Mouse (Mus musculus): ENCODE measurements around the gene Wbp2.

DNA sequence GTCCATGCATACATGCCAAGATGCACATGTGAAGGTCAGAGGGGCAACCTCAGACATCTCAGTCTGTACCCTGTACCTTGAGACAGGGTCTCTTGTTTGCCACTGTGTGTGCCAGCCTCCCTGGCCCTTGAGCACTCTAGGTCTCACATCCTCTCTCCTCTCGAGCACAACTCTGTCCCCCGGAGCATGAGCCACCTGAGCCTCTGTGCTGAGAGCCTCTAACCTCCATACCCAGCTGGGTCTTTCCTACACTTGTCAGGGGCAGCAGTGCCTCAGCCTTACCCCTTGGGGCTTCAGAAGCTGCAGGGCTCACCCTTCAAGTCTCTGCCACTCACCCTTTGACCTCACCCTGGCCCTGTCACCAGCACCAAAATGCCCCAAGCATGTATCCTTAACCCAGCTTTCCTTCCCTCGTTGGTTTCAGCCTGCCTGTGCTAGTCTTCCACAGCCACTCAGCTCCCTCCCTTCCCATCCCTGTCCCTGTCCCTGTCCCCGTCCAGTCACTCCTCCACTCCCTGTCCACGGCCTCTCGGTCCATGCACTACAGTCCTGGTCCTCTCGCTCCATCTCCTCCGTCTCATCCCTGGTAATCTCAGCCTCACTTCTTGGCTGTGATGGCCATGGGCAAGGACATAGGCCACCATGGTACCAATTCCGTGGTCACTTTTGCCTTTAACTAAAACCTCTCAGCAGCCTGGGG lies 42.4 kb upstream of the Wbp2 start:
- TF ChIP-seq TCF12 (IDR thresholded peaks at IDR 0.05; ENCODE audit: insufficient read depth, poor library complexity, severe bottlenecking), result no peak
- TF ChIP-seq POLR2A (IDR thresholded peaks at IDR 0.05; ENCODE audit: insufficient read length, low read depth), result no peak
- no peak for TF ChIP-seq E2F4 (IDR thresholded peaks at IDR 0.05; ENCODE audit: insufficient read depth)
- no peak for TF ChIP-seq MAX (IDR thresholded peaks at IDR 0.05; ENCODE audit: low read depth)

Data from myocyte (in vitro differentiated cells).